Mouse (Mus musculus) cerebellum, postnatal 4 days (tissue): ENCODE measurements around the gene Actb.
A peak's percentile ranks its signal among the peaks of the same experiment; 100 is the strongest.

Source experiments
- DNase-seq, 2 experiments: peaks; one replicate each; pipeline ENCODE4 v3.0.0; 2022; ENCODE audit warnings: low spot score in 2 of 2, mixed read lengths in 1 of 2

The Actb gene

DNA sequence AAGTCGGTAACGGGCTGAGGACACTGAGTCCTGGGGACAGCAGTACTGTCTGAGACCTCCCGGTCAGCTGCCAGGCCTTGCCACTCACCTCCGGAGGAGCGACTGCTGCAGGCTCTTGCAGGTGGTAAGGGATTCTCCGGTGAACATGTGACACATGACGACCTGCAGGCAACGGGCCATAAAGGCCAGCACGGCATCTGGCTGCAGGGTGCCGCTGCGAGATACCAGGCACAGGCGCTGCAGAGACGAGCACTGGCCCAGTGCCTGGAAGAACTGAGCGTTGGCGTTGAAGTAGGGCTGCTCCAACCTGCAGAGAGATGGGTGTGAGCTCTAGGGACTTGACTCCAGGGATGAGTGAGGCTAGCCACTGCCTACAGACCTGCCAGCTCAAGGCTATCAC, 28.0 kb downstream of the Actb start:
- DNase-seq, result no peak

DNA sequence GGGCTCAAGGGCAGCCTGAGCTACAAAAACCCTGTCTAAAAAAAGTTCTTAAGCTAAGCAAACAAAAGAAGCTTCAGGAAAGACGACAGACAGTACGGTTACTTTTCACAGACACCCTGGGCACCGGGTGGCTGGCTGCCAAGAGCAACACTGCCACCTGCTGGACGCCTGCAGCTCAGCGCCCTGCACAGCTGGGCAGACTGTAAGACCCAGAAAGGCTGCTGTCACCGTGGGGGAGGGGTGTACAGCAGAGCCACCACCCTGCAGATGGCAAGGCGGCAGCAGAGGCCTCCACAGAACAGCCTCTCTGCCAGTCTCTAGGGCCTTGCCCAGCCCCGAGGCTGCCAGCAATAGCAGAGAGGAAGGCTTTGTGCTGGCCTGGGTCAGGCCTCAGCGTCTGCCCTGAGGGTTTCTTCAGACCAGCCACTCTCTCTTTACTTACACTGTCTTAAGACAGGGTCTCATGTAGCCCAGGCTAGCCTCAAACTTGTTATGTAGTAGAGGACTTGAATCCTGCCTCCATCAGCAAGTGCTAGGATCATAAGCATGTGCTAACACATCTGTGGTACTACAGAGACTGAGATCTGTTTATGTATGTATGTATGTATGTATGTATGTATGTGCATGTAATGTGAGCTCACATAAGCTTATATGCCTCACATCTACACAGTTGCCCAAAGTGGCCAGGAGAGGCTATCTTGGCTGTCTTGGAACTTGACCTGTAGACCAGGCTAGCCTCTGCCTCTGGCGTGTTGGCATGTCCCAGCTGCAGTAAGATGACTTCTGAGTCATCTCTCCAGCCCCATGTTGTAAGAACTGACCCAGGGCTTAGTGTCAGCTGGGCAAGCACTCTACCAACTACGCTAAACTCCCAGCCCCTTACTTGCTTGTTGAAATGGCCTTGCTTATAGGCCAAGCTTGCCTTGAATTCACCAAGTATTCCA, 28.9 kb downstream of the Actb start:
- DNase-seq, result peak; percentile 91 to 94

DNA sequence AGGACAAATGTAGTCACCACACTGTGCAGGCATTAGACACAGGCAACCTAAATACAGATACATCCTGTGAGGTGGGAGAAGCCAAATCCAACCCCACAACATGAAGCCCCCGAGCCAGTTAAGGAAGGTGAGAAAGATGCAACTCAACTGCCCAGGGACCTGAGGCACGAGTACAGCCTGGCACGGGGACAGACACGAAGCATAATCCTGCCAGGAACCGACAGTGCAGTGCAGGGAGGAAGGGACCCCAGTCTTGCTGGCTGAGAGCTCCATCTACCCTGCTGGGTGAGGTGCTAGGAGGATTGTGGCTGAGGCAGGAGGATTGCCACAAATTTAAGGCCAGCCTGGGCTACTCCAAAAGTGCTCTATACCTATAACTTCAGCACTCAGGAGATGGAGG, 29.7 kb downstream of the Actb start:
- DNase-seq, result no peak

DNA sequence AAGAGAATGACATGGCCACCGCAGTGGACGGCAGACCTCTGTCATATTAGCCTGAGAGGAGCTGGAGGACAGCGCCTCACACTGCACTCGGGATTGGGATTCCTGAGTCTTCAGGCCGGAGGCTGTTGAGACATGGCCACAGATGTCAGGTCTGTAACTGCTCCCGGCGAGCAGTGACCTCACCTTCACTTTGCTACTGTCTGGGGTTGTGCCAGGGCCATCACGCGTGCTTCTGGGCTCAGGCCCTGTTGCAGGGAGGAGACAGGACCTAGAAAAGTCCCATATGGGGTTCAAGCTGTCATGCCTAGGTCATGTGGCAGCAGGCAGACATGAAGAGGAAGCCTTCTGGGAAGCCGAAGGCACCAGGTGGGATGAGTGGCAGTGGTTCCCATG, 31.0 kb downstream of the Actb start:
- DNase-seq, result no peak

DNA sequence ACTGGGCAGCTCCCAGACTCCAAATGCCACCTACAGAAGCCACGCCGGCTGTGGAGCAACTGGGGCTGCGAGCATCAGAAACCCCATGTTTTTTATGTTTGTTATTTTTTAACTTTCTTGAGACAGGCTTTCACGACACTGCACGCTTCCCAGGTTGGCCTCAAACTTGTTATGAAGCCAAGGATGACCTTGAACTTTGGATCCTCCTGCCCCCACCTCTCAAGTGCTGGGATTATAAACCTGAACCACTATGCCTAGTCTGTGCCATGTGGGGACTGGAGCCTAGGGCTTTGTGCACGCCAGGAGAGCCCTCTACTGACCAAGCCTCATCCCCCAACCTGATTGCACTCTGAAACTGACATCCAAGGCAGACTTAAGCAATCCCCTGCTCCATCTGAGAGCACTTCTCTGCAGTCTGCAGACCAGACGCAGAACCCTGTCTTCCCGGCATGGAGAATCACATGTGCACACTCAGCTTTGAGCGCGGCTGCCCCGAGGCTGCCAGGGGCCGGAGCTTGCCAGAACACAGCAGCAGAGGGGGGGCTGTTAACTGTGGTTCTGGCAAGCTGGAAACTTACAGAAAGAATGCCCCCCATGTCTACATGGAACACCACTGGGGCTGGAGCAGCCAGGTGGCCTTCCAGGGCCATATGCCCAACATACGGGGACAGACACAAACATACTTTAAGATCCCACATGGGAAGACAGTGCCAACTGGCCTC, 31.6 kb downstream of the Actb start:
- peak in 1 of 2 experiments; percentile 61 for DNase-seq

DNA sequence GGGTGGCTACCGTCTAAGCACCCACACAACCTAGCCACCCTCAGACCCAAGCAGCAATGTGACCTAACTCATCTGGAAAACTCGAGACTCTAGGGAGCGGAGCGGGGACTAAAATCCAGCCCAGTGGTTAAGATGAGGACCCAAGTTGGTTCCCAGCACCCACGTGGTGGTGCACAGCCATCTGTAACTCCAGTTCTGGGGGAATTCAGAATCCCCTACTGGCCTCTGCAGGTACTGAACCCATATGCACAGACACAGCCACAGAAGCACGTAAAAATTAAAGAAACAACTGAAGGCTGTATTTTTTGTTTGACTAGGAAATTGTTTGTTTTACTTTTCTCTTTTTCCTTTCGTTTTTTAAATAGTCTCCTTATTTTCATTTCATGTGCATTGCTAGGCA, 32.8 kb downstream of the Actb start:
- no peak for DNase-seq

DNA sequence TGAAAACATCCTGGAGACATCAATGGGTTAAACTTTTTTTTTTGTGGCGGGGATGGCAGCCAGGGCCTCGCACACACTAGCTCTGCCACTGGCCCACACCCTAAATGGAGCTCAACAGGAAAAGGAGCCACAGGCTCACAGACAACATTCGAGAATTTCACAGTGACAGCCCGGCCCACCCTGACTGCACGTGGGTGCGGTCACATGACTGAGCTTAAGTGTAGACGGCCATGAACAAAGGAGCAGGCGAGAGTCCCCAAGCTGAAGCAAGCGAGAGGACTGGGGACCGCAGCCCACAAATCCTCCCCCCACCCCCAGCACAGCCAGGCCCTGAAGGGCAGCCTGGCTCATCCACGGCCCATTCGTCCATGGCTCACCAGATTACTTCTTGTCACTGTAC, 34.8 kb downstream of the Actb start:
- no peak for DNase-seq

DNA sequence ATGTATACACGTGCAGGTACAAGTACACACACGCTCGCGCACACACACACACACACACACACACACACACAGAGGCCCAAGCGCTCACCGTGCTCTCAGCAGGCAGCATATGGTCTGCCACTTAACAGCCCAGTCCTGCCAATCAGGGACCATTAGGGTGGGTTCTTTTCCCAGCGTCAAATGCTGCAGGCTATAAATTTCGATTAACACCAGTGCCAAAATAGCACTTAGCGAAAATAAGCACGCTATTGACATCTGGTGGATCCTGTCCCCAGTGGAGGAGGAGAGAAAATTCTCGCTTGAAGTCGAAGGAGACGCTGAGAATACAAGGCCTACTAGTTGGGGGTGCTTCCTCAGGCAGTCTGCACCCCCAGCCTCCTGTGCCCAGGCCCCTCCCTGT, 37.1 kb downstream of the Actb start:
- DNase-seq, result no peak

DNA sequence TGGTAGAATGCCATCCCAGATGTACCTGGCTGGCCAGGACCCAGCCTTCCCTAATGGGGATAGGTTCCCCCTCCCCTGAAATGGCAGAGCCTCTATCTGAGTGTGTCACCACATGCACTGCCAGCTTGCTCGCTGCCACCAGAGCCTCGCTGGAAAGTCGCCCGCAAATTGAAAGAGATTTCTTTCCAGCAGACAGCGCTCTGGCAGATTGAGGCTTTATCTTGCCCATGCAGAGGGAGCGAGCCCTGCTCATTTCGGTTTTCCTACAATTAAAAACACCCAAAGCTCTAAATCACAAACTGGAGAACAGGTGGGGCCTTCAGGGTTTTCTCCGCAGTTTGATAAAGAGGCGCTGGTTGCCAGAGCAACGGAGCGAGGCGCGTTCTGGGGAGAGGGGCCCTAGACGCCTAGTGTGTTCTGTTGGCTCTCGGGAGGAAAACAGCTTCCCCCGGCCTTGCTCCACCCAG, 48.8 kb downstream of the Actb start:
- peak; percentile 50 to 80 for DNase-seq

DNA sequence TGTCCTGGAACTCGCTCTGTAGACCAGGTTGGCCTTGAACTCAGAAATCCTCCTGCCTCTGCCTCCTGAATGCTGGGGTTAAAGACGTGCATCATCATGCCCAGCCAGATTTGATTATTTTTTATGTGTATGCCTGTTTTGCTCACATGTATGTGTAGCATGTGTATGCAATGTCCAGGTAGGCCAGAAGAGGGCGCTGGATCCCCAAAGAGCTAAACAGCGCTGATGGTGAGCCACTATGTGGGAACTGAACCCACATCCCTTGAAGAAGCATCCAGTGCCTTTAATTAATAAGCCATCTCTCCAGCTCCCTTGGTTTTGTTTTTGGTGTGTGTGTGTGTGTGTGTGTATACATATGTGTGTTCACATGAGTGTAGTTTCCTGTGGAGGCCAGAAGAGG, 50.1 kb downstream of the Actb start:
- no peak for DNase-seq

DNA sequence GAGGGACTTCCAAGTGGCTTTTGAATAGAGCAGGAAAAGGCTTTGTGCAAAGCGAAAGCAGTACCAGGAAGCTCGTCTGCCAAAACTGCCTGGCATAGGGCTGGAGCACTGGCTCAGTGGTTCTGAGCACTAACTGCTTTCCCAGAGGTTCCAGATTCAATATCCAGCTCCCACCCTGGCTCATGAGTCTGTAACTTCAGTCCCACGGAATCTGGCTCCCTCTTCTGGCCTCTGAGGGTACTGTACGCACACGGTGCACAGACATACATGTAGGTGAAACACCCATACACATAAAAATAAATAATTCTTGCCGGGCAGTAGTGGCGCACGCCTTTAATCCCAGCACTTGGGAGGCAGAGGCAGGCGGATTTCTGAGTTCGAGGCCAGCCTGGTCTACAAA, 51.7 kb downstream of the Actb start:
- DNase-seq, result peak; percentile 45 to 79

DNA sequence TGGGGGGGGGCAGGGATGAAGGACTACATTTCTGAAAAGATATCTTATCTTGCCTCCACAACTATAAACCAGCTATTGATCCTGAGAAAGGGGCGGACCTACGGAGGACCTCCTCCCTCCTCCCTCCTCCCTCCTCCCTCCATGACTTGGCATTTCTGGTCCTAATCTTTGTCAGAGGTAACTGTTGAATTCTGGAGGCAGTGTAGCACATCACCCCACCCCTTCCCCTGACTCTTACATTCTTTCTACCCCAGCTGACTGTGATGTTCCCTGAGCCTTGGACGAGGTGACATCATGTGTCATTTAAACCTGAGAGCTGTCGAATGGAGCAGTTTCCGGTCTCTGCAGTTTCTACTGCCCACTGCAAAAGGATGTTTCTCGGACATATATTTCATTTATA, 53.0 kb downstream of the Actb start:
- DNase-seq, result no peak
